Mouse (Mus musculus) C2C12 (cell line): ENCODE measurements around the gene Fam208a. TPM values are rescaled to one million over a fixed set of nuclear protein-coding genes. Genes with fewer than 3 reads are reported as not detected.

ENCODE experiments used
- H3K27me3 ChIP-seq: one replicate; pipeline ENCODE4 v1.6.1; 2011; ENCODE audit not compliant: control insufficient read depth, insufficient read depth, insufficient read length
- H3K36me3 ChIP-seq: one replicate; pipeline ENCODE4 v1.6.1; 2011; ENCODE audit not compliant: control insufficient read depth, insufficient read depth
- H3K4me3 ChIP-seq: one replicate; pipeline ENCODE4 v1.5.1; 2011; ENCODE audit warnings: mild to moderate bottlenecking, control low read depth; ENCODE audit not compliant: poor library complexity, insufficient read depth, severe bottlenecking
- H3K79me2 ChIP-seq: one replicate; pipeline ENCODE4 v1.6.1; 2011; ENCODE audit not compliant: control insufficient read depth, insufficient read depth
- H3K79me3 ChIP-seq: one replicate; pipeline ENCODE4 v1.6.1; 2011; ENCODE audit warnings: low read depth, control low read depth
- H3ac ChIP-seq: one replicate; pipeline ENCODE3; 2011; ENCODE audit warnings: low read depth; ENCODE audit not compliant: control insufficient read depth, insufficient read length
- CEBPB ChIP-seq: IDR thresholded peaks from one replicate; pipeline ENCODE4 v1.6.1; 2011; ENCODE audit warnings: low read depth, mild to moderate bottlenecking, control low read depth, moderate library complexity
- CTCF ChIP-seq: IDR thresholded peaks from one replicate; pipeline ENCODE4 v1.5.1; 2011; ENCODE audit not compliant: control insufficient read depth, insufficient read depth, insufficient read length
- FOSL1 ChIP-seq: IDR thresholded peaks from one replicate; pipeline ENCODE4 v1.8.0; 2011; ENCODE audit warnings: mild to moderate bottlenecking, low read length; ENCODE audit not compliant: poor library complexity, insufficient read depth, severe bottlenecking
- MAX ChIP-seq: IDR thresholded peaks from one replicate; pipeline ENCODE4 v1.6.1; 2011; ENCODE audit warnings: mild to moderate bottlenecking, control low read depth
- MYOD1 ChIP-seq: IDR thresholded peaks from one replicate; pipeline ENCODE4 v1.6.1; 2011; ENCODE audit warnings: low read depth; ENCODE audit not compliant: control insufficient read depth, insufficient read length
- MYOG ChIP-seq: IDR thresholded peaks from one replicate; pipeline ENCODE4 v1.6.1; 2011; ENCODE audit not compliant: control insufficient read depth, insufficient read length; ENCODE audit errors: extremely low read depth
- USF1 ChIP-seq: IDR thresholded peaks from one replicate; pipeline ENCODE4 v1.6.1; 2011; ENCODE audit warnings: low read depth, mild to moderate bottlenecking, control low read depth, moderate library complexity
- polyA plus RNA-seq: library from polyadenylated mRNA; unstranded; fragments of >200 nt; fragmentation: generic; extraction: Trizol; gene quantifications from one replicate; pipeline ENCODE4 v1.2.1, GENCODE M21; 2012; ENCODE audit warnings: missing spikeins

The Fam208a gene
- polyA plus RNA-seq, 1 experiment: 1.7 TPM

- no peak overlapping the region for H3ac ChIP-seq
These were observed 38.9 kb upstream of the Fam208a start for GRCm38 (mm10) chr14:27389722-27390121.

GRCm38 (mm10) chr14:27390663-27391062, 38.0 kb upstream of the Fam208a start:
- Histone ChIP-seq H3K79me3 (no peaks in the 10 kb centered on the region), H3K36me3 (no peaks in the 10 kb centered on the region), H3K27me3 (no peaks in the 10 kb centered on the region), H3K4me3 (no peak overlapping the region), H3K79me2 (no peaks in the 10 kb centered on the region), H3ac (no peak overlapping the region)
- TF ChIP-seq CEBPB (no peak), MAX (no peak), USF1 (no peak), MYOD1 (no peak), FOSL1 (no peak), CTCF (no peak), MYOG (no peak)

More at GRCm38 (mm10) chr14:27389722-27390121, 38.9 kb upstream of the Fam208a start:
- Histone ChIP-seq H3K36me3 (no peaks in the 10 kb centered on the region), H3K4me3 (no peak overlapping the region), H3K79me2 (no peaks in the 10 kb centered on the region), H3K27me3 (no peaks in the 10 kb centered on the region), H3K79me3 (no peaks in the 10 kb centered on the region)
- TF ChIP-seq USF1 (no peak), CEBPB (no peak)

- TF ChIP-seq CEBPB (no peak), CTCF (no peak), MYOG (no peak), MYOD1 (no peak), MAX (no peak), FOSL1 (no peak), USF1 (no peak)
- Histone ChIP-seq H3K4me3 (no peak overlapping the region), H3K36me3 (no peaks in the 10 kb centered on the region), H3K27me3 (no peaks in the 10 kb centered on the region), H3K79me3 (no peaks in the 10 kb centered on the region), H3K79me2 (no peaks in the 10 kb centered on the region), H3ac (no peak overlapping the region)
These were observed 36.8 kb upstream of the Fam208a start for GRCm38 (mm10) chr14:27391776-27392308.

GRCm38 (mm10) chr14:27392660-27393059, 36.0 kb upstream of the Fam208a start:
- H3K79me3 ChIP-seq: no peaks in the 10 kb centered on the region
- no peaks in the 10 kb centered on the region for H3K79me2 ChIP-seq
- no peaks in the 10 kb centered on the region for H3K27me3 ChIP-seq
- H3K36me3 ChIP-seq: no peaks in the 10 kb centered on the region
- no peak for TF ChIP-seq USF1
- no peak for TF ChIP-seq MYOG
- TF ChIP-seq MAX: no peak
- H3ac ChIP-seq: no peak overlapping the region
- no peak overlapping the region for H3K4me3 ChIP-seq

GRCm38 (mm10) chr14:27393806-27394205, 34.8 kb upstream of the Fam208a start:
- no peaks in the 10 kb centered on the region for H3K79me3 ChIP-seq
- TF ChIP-seq FOSL1: no peak
- TF ChIP-seq MAX: no peak
- no peak for TF ChIP-seq USF1
- no peak for TF ChIP-seq MYOG
- TF ChIP-seq CEBPB: no peak
- no peak for TF ChIP-seq MYOD1
- no peak for TF ChIP-seq CTCF
- H3K4me3 ChIP-seq: no peak overlapping the region
- no peaks in the 10 kb centered on the region for H3K36me3 ChIP-seq
- H3K79me2 ChIP-seq: no peaks in the 10 kb centered on the region
- no peaks in the 10 kb centered on the region for H3K27me3 ChIP-seq
- H3ac ChIP-seq: no peak overlapping the region

GRCm38 (mm10) chr14:27396424-27396823, 32.2 kb upstream of the Fam208a start:
- no peaks in the 10 kb centered on the region for H3K27me3 ChIP-seq
- H3ac ChIP-seq: no peak overlapping the region
- TF ChIP-seq USF1 (no peak), FOSL1 (no peak), CTCF (no peak), CEBPB (no peak), MYOD1 (no peak), MYOG (no peak), MAX (no peak)
- no peaks in the 10 kb centered on the region for H3K36me3 ChIP-seq
- H3K4me3 ChIP-seq: no peak overlapping the region
- H3K79me3 ChIP-seq: no peaks in the 10 kb centered on the region
- H3K79me2 ChIP-seq: no peaks in the 10 kb centered on the region
